Mouse (Mus musculus) embryonic facial prominence, embryonic 14.5 days (tissue): ENCODE measurements around the gene Gckr. TPM values are rescaled to one million over a fixed set of nuclear protein-coding genes. Genes with fewer than 3 reads are reported as not detected.

Experiments
- ATAC-seq: fragments of 200-750 bp; cut with Nextera tagmentation; 2 replicates; pipeline ENCODE4 v1.8.0; 2017; ENCODE audit warnings: low read depth, moderate number of reproducible peaks, moderate TSS enrichment
- DNase-seq: peaks from one replicate; pipeline ENCODE4 v3.0.0-alpha.2; 2015; ENCODE audit warnings: low spot score
- H3K27ac ChIP-seq: fragments of 300-500 bp; sonication (generic); replicated peaks from 2 replicates; pipeline ENCODE4 v1.5.1; 2014; ENCODE audit warnings: low read depth, mild to moderate bottlenecking, low read length, moderate library complexity
- H3K27me3 ChIP-seq: fragments of 300-500 bp; sonication (generic); replicated peaks from 2 replicates; pipeline ENCODE4 v1.6.1; 2014; ENCODE audit warnings: low read length; ENCODE audit not compliant: control insufficient read depth, insufficient read depth
- H3K36me3 ChIP-seq: fragments of 300-500 bp; sonication (generic); 2 replicates; pipeline ENCODE4 v1.6.1; 2014; ENCODE audit warnings: low read length, mixed read lengths; ENCODE audit not compliant: control insufficient read depth, insufficient read depth
- H3K4me1 ChIP-seq: fragments of 300-500 bp; sonication (generic); 2 replicates; pipeline ENCODE4 v1.6.1; 2014; ENCODE audit warnings: antibody characterized with exemption, low read length; ENCODE audit not compliant: control insufficient read depth, insufficient read depth
- H3K4me2 ChIP-seq: fragments of 300-500 bp; sonication (generic); 2 replicates; pipeline ENCODE4 v1.6.1; 2014; ENCODE audit warnings: low read depth, mild to moderate bottlenecking, low read length, moderate library complexity, mixed read lengths
- H3K4me3 ChIP-seq: fragments of 300-500 bp; sonication (generic); 2 replicates; pipeline ENCODE4 v1.5.1; 2014; ENCODE audit warnings: low read depth, mild to moderate bottlenecking, low read length
- H3K9ac ChIP-seq: fragments of 300-500 bp; sonication (generic); 2 replicates; pipeline ENCODE4 v1.6.1; 2014; ENCODE audit warnings: low read depth, mild to moderate bottlenecking, low read length, moderate library complexity, mixed read lengths
- H3K9me3 ChIP-seq: fragments of 300-500 bp; sonication (generic); 2 replicates; pipeline ENCODE4 v1.6.1; 2016; ENCODE audit warnings: low read length; ENCODE audit not compliant: control insufficient read depth
- WGBS: fragments of 180-500 bp; shearing (Covaris S2); extraction: QIAGEN DNeasy Blood & Tissue Kit; methylation state at CpG from one replicate; pipeline ENCODE4 v1.1.7; 2014; 5-methylcytosine and 5-hydroxymethylcytosine counted together
- polyA plus RNA-seq: library from polyadenylated mRNA; unstranded; fragments of >200 nt; fragmentation: Nextera tagmentation; extraction: Ambion mirVana; gene quantifications from 2 replicates; pipeline ENCODE4 v1.2.1, GENCODE M21; 2014

Gckr gene
- polyA plus RNA-seq, 1 experiment from 2014 or later, result 0.31 TPM

DNA sequence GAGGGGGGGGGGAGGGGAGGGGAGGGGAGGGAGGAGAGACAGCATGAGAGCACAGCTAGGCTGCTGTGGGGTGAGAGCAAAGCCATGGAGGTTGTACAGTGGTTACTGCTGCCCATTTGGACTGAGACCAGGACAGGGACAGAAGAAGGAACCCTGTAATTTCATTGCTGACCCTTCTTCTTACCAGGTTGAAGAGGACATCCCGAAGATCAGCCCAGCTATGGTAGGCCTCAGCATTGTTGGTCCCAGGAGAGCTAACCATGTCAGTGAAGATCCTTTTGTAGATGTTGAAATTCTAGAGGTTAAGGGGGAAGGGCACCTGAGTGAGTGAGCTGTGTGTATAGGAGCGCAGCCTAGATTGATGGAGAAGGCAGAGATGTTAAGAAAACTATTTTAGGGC is 41.9 kb upstream of the Gckr start:
- Histone ChIP-seq H3K9me3 (no peaks in the 10 kb centered on the region), H3K27ac (no peak overlapping the region), H3K9ac (no peak overlapping the region), H3K4me2 (no peak overlapping the region), H3K36me3 (peaks cover 85% of the 10 kb centered on the region), H3K4me3 (no peak overlapping the region), H3K4me1 (peaks cover 23% of the 10 kb centered on the region), H3K27me3 (no peaks in the 10 kb centered on the region)
- ATAC-seq (no peak), DNase-seq (no peak)
- 92% methylated on average over 2 of the region's 2 CpGs for WGBS

DNA sequence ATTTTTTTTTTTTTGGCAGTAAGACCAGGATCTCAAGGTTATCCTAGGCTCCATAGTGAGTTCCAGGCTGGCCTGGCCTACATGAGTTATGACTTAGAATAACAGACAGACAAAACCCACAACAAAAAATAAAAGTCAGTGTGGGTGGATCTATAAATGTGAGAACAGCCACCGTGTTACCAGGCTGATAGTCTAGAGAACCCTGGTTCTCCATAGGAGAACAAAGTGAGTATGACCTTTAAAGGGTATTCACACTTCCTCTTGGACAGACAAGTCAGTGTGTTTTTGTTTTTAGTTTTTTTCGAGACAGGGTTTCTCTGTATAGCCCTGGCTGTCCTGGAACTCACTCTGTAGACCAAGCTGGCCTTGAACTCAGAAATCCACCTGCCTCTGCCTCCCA is 41.3 kb upstream of the Gckr start:
- no peak for DNase-seq
- Histone ChIP-seq H3K9ac (no peak overlapping the region), H3K4me3 (no peak overlapping the region), H3K27ac (no peak overlapping the region), H3K36me3 (peaks cover 84% of the 10 kb centered on the region), H3K9me3 (no peaks in the 10 kb centered on the region), H3K4me2 (no peak overlapping the region), H3K27me3 (no peaks in the 10 kb centered on the region), H3K4me1 (peaks cover 22% of the 10 kb centered on the region)
- 86% methylated on average over 2 of the region's 2 CpGs for WGBS
- no peak for ATAC-seq

DNA sequence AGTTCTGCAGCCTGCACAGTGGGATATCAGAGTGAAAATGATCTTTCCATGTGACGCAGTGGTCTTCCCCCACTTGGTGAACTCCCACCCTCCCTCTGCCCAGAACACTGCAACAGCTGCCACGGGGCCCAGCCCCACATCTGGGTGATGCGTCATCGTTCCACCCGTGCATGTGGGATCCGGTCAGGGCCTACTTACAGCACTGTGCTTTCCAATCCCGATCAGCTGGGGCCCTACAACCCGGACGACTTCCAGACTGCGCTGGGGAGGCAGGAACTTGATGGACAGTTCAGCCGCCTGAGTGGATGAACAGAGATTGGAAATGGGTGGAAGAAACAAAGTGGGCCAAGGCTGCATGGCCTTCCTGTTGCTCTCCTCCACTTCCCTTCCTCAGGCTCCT is 39.6 kb upstream of the Gckr start:
- H3K9me3 ChIP-seq, result no peaks in the 10 kb centered on the region
- no peak overlapping the region for H3K27ac ChIP-seq
- ATAC-seq, result no peak
- no peaks in the 10 kb centered on the region for H3K27me3 ChIP-seq
- no peak overlapping the region for H3K9ac ChIP-seq
- peaks cover 8% of the 10 kb centered on the region for H3K4me1 ChIP-seq
- no peak overlapping the region for H3K4me3 ChIP-seq
- H3K36me3 ChIP-seq, result peaks cover 82% of the 10 kb centered on the region
- WGBS, result 87% methylated on average over 10 of the region's 11 CpGs
- DNase-seq, result no peak
- H3K4me2 ChIP-seq, result no peak overlapping the region

DNA sequence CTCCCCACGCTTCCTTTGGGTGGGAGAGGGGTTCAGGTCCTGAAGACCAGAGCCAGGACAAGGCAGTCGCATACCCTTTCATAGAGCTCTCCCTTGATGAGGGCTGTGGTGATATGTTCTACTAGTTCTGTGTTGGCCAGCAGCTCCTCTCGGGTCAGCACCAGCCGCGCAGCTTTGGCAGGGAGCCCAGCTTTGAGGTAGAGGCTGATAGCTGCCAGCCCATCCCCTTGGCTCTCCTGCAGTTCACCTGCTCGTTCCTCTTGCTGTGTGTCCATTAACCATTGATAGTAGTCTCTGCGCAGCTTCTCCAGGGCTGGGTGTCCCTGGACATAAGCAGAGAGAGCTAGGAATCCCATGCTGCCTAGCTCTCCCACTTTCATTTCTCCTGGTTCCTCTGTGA is 31.1 kb upstream of the Gckr start:
- 83% methylated on average over 7 of the region's 7 CpGs for WGBS
- Histone ChIP-seq H3K36me3 (peaks cover 93% of the 10 kb centered on the region), H3K9ac (no peak overlapping the region), H3K4me2 (no peak overlapping the region), H3K27me3 (no peaks in the 10 kb centered on the region), H3K4me1 (no peaks in the 10 kb centered on the region), H3K27ac (no peak overlapping the region), H3K4me3 (no peak overlapping the region), H3K9me3 (no peaks in the 10 kb centered on the region)
- no peak for ATAC-seq
- no peak for DNase-seq

DNA sequence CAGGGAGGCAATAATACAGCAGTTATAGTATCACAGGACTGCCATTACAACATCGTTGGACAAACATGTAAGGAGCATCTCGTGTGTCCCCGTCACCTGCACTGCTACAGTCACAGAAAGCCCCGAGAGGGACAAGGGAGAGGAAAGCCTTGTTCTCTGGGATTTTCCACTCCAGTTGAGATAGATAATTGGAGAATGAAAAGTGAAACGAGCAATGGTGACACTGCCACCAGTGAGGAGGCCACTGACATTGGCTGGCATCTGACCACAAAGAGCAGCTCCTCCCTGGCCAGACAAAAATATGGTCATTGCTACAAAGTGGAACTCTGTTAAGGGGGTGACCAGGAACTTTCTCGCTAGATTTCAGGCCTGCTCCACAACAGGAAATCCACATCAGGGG is 29.6 kb upstream of the Gckr start:
- Histone ChIP-seq H3K27ac (no peak overlapping the region), H3K36me3 (peaks cover 94% of the 10 kb centered on the region), H3K9me3 (no peaks in the 10 kb centered on the region), H3K9ac (no peak overlapping the region), H3K27me3 (no peaks in the 10 kb centered on the region), H3K4me2 (no peak overlapping the region), H3K4me1 (no peaks in the 10 kb centered on the region), H3K4me3 (no peak overlapping the region)
- ATAC-seq (no peak), DNase-seq (no peak)
- 83% methylated on average over 6 of the region's 6 CpGs for WGBS

DNA sequence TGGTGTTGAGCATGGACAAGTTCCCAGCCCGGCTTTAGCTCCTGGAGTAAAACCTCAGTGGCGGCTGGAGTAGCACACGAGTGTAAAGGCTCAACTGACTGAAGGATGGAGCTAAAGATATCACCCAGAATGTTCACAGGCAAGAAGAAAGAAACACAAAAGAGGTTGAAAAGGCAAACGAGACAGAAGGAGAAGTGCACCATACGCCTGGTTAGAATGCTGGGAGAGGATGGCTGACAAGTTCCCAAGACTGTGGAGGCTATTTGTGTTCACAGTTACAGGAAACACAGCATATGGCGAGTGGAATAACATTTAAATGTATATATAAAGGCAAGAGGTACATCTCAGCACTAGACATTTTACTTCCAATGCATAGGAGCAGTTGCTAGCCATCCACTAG is 24.2 kb upstream of the Gckr start:
- no peaks in the 10 kb centered on the region for H3K27me3 ChIP-seq
- no peak overlapping the region for H3K4me2 ChIP-seq
- ATAC-seq (no peak), DNase-seq (no peak)
- peaks cover 85% of the 10 kb centered on the region for H3K36me3 ChIP-seq
- H3K4me3 ChIP-seq, result no peak overlapping the region
- H3K9ac ChIP-seq, result no peak overlapping the region
- whole genome bisulfite sequencing, result 87% methylated on average over 6 of the region's 6 CpGs
- no peaks in the 10 kb centered on the region for H3K9me3 ChIP-seq
- H3K4me1 ChIP-seq, result no peaks in the 10 kb centered on the region
- no peak overlapping the region for H3K27ac ChIP-seq

DNA sequence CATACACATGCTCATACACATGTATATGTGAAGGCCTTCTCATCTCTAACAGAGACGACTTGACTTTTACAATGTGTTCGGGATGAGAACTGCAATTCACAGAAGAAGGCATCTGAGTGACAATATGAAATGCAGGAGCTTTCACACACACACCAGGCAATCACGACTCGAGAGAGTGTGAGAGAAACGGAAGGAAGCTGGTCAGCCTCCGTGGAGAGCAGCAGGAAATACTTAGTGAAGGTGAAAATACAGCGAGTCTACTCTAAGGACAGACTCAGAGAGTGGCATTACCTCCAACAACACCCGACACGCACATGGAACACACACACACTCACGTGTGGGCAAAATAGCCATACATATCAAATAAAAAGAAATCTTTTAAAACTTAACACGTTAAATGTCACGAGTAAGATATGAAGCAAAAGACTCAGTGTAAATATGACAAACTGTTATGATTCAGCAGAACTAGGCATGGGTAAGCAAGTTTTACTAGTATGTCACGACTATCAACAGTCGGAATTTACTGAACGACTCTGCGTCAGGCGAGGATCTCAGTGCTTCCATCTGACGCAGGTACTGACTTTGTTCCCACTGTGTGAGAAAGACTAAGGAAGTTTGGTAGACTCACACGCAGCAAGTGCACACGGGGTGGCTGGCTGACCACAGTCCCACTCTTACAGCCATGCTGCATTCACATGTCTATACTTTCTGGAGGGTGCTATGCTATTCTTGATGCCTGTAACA is 17.8 kb upstream of the Gckr start:
- Histone ChIP-seq H3K4me2 (no peak overlapping the region), H3K9me3 (no peaks in the 10 kb centered on the region), H3K36me3 (peaks cover 97% of the 10 kb centered on the region), H3K27me3 (no peaks in the 10 kb centered on the region), H3K4me1 (no peaks in the 10 kb centered on the region), H3K27ac (no peak overlapping the region), H3K4me3 (no peak overlapping the region), H3K9ac (no peak overlapping the region)
- ATAC-seq, result no peak
- 84% methylated on average over 20 of the region's 20 CpGs for WGBS
- DNase-seq, result no peak

DNA sequence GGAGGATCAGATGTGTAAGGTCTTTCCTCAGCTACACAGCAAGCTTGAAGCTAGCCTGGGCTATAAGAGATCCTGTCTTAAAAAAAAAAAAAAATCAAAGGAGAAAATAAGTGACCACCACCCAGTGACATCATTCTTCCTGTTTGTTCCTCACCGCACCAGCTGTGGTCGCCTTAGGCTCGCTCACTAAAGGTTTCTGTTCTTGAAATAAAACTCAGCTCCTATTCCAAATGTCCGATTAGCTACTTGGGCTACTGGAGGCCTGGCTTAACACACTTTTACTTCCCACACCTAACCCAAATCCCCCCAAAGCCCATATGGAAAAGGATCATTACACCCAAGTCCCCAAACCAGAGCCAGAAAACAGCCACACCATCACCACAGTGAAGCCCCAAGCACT is 9.0 kb upstream of the Gckr start:
- Histone ChIP-seq H3K9me3 (no peaks in the 10 kb centered on the region), H3K4me3 (no peak overlapping the region), H3K27me3 (no peaks in the 10 kb centered on the region), H3K4me1 (0 out of 2 replicates have a peak, but pooled peaks cover 9% of the 10 kb centered on the region), H3K9ac (no peak overlapping the region), H3K4me2 (no peak overlapping the region), H3K27ac (no peak overlapping the region), H3K36me3 (peaks cover 53% of the 10 kb centered on the region)
- ATAC-seq (no peak), DNase-seq (no peak)
- 78% methylated on average over 4 of the region's 4 CpGs for WGBS

DNA sequence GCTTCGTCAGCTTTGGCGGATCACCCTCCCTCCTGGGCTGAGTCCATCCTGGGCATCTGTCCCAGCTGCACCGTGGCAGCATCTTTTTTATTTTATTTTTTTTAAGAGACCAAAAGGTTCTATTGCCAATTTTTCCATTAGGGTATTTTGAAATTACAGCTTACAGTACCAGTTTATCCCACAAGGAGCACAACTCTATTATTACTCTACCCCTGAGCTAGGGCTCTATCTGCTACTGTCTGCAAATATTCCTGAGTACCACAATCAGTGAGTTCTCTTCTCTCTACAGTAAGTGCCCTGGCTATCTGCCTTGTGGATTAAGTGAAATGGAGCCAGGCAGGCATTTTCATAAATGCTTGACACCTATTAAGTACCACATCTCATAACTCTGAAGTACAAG is 8.6 kb upstream of the Gckr start:
- ATAC-seq, result no peak
- no peak overlapping the region for H3K27ac ChIP-seq
- peak; percentile 5 for DNase-seq
- H3K9ac ChIP-seq, result no peak overlapping the region
- peaks cover 53% of the 10 kb centered on the region for H3K36me3 ChIP-seq
- 0 out of 2 replicates have a peak, but pooled peaks cover 9% of the 10 kb centered on the region for H3K4me1 ChIP-seq
- no peak overlapping the region for H3K4me2 ChIP-seq
- H3K4me3 ChIP-seq, result no peak overlapping the region
- no peaks in the 10 kb centered on the region for H3K9me3 ChIP-seq
- WGBS, result 81% methylated on average over 3 of the region's 3 CpGs
- no peaks in the 10 kb centered on the region for H3K27me3 ChIP-seq
